Mouse (Mus musculus) lung, adult 2 months (tissue): ENCODE measurements around the gene Dst. TPM values are rescaled to one million over a fixed set of nuclear protein-coding genes. Genes with fewer than 3 reads are reported as not detected.

Experiments used
- DNase-seq: peaks from one replicate; pipeline ENCODE4 v3.0.0; 2022
- H3K4me1 ChIP-seq: fragments of 200-500 bp; 2 replicates; pipeline ENCODE4 v1.6.1; 2011; ENCODE audit warnings: low read length; ENCODE audit not compliant: control insufficient read depth, insufficient read depth
- H3K4me3 ChIP-seq: fragments of 200-500 bp; replicated peaks from 2 replicates; pipeline ENCODE3; 2011; ENCODE audit warnings: low read depth, mild to moderate bottlenecking, control low read depth, low read length; ENCODE audit errors: extremely low read depth
- CTCF ChIP-seq: fragments of 200-500 bp; IDR thresholded peaks from 2 replicates; pipeline ENCODE4 v1.5.1; 2011; ENCODE audit warnings: mild to moderate bottlenecking, low read length, control low read depth; ENCODE audit not compliant: insufficient read depth
- POLR2A ChIP-seq: fragments of 200-500 bp; IDR thresholded peaks from 2 replicates; pipeline ENCODE4 v1.6.1; 2011; ENCODE audit warnings: low read depth, mild to moderate bottlenecking, control low read depth, low read length, borderline replicate concordance; ENCODE audit errors: extremely low read depth
- WGBS: fragments of 180-500 bp; shearing (Covaris S2); methylation state at CpG from one replicate; pipeline ENCODE4 v1.1.7; 2018; 5-methylcytosine and 5-hydroxymethylcytosine counted together
- polyA plus RNA-seq: library from polyadenylated mRNA; depleted of rRNA; stranded (reverse); fragments of >200 nt; gene quantifications from 2 replicates; pipeline ENCODE4 v1.2.3, GENCODE M21; 2012

Gene Dst
- polyA plus RNA-seq, 1 experiment, result 55.4 TPM

GRCm38 (mm10) chr1:34044675-34045074 lies 136.7 kb downstream of the Dst start:
- no peak for DNase-seq
- no peak overlapping the region for H3K4me3 ChIP-seq
- no peaks in the 10 kb centered on the region for H3K4me1 ChIP-seq
- WGBS, result 16% methylated on average over 3 of the region's 3 CpGs
- no peak for TF ChIP-seq CTCF
- TF ChIP-seq POLR2A, result no peak

- no peak for DNase-seq
- 72% methylated on average over 3 of the region's 3 CpGs for WGBS
- Histone ChIP-seq H3K4me3 (no peak overlapping the region), H3K4me1 (no peaks in the 10 kb centered on the region)
- TF ChIP-seq CTCF (no peak), POLR2A (no peak)
Observed at GRCm38 (mm10) chr1:34047285-34047684, 139.3 kb downstream of the Dst start.

- TF ChIP-seq CTCF (no peak), POLR2A (no peak)
- DNase-seq, result no peak
- WGBS, result 85% methylated on average over 3 of the region's 3 CpGs
- Histone ChIP-seq H3K4me3 (no peak overlapping the region), H3K4me1 (no peaks in the 10 kb centered on the region)
Observed at GRCm38 (mm10) chr1:34051251-34051650, 143.2 kb downstream of the Dst start.

- TF ChIP-seq POLR2A (no peak), CTCF (no peak)
- WGBS, result 63% methylated on average over 5 of the region's 5 CpGs
- no peak for DNase-seq
- Histone ChIP-seq H3K4me1 (no peaks in the 10 kb centered on the region), H3K4me3 (no peak overlapping the region)
Observed at GRCm38 (mm10) chr1:34052422-34052821, 144.4 kb downstream of the Dst start.

- 85% methylated on average over 10 of the region's 10 CpGs for WGBS
- DNase-seq, result no peak
- Histone ChIP-seq H3K4me3 (no peak overlapping the region), H3K4me1 (no peaks in the 10 kb centered on the region)
- TF ChIP-seq POLR2A, result no peak
- TF ChIP-seq CTCF, result no peak
Observed at GRCm38 (mm10) chr1:34054970-34055369, 146.9 kb downstream of the Dst start.

- DNase-seq, result no peak
- no peak for TF ChIP-seq POLR2A
- no peak for TF ChIP-seq CTCF
- H3K4me3 ChIP-seq, result no peak overlapping the region
- 89% methylated on average over 14 of the region's 14 CpGs for WGBS
- H3K4me1 ChIP-seq, result peaks cover 4% of the 10 kb centered on the region
Observed at GRCm38 (mm10) chr1:34056658-34057057, 148.6 kb downstream of the Dst start.

- TF ChIP-seq POLR2A (no peak), CTCF (no peak)
- Histone ChIP-seq H3K4me3 (no peak overlapping the region), H3K4me1 (peaks cover 4% of the 10 kb centered on the region)
- 92% methylated on average over 12 of the region's 12 CpGs for WGBS
- DNase-seq, result no peak
Observed at GRCm38 (mm10) chr1:34059231-34059630, 151.2 kb downstream of the Dst start.

- H3K4me3 ChIP-seq, result no peak overlapping the region
- peaks cover 4% of the 10 kb centered on the region for H3K4me1 ChIP-seq
- peak; percentile 23 for DNase-seq
- TF ChIP-seq POLR2A (no peak), CTCF (no peak)
- 11% methylated on average over 6 of the region's 6 CpGs for WGBS
Observed at GRCm38 (mm10) chr1:34060446-34060845, 152.4 kb downstream of the Dst start.

- peak; percentile 61 for DNase-seq
- TF ChIP-seq CTCF (peak; percentile 67), POLR2A (no peak)
- 15% methylated on average over 4 of the region's 4 CpGs for WGBS
- Histone ChIP-seq H3K4me1 (peaks cover 4% of the 10 kb centered on the region), H3K4me3 (no peak overlapping the region)
Observed at GRCm38 (mm10) chr1:34061078-34061477, 153.1 kb downstream of the Dst start.

GRCm38 (mm10) chr1:34061860-34062259 lies 153.8 kb downstream of the Dst start:
- Histone ChIP-seq H3K4me3 (no peak overlapping the region), H3K4me1 (peaks cover 4% of the 10 kb centered on the region)
- no peak for TF ChIP-seq POLR2A
- TF ChIP-seq CTCF, result no peak
- DNase-seq, result no peak
- 59% methylated on average over 1 of the region's 1 CpGs for WGBS
